Mouse (Mus musculus) frontal cortex, postnatal 36 days (tissue): Measurements from ENCODE around the gene Eif4enif1.

Experiments
- DNase-seq, 2 experiments: peaks; one replicate each; pipeline ENCODE4 v3.0.0; 2022; ENCODE audit warnings: low spot score in 2 of 2

Gene Eif4enif1

GRCm38 (mm10) chr11:3267133-3267532 lies 64.9 kb downstream of the Eif4enif1 start:
- no peak for DNase-seq

- DNase-seq, result no peak
Observed at GRCm38 (mm10) chr11:3269241-3269640, 67.0 kb downstream of the Eif4enif1 start.

- no peak for DNase-seq
Observed at GRCm38 (mm10) chr11:3278351-3278750, 76.2 kb downstream of the Eif4enif1 start.

GRCm38 (mm10) chr11:3279729-3280128 lies 77.5 kb downstream of the Eif4enif1 start:
- DNase-seq, result no peak

GRCm38 (mm10) chr11:3282887-3283286 lies 80.7 kb downstream of the Eif4enif1 start:
- no peak for DNase-seq

- DNase-seq, result no peak
Observed at GRCm38 (mm10) chr11:3283645-3284044, 81.5 kb downstream of the Eif4enif1 start.

GRCm38 (mm10) chr11:3285940-3286339 lies 83.7 kb downstream of the Eif4enif1 start:
- no peak for DNase-seq

GRCm38 (mm10) chr11:3287131-3287530 lies 84.9 kb downstream of the Eif4enif1 start:
- no peak for DNase-seq

- DNase-seq, result no peak
Observed at GRCm38 (mm10) chr11:3287921-3288320, 85.7 kb downstream of the Eif4enif1 start.

- peak; percentile 40 to 44 for DNase-seq
Observed at GRCm38 (mm10) chr11:3288521-3289301, 86.5 kb downstream of the Eif4enif1 start, which contains the start of gene Patz1. TSS of gene Patz1 (plus strand) at chr11:3288874.

GRCm38 (mm10) chr11:3289302-3289802 lies 87.2 kb downstream of the Eif4enif1 start:
- DNase-seq, result peak in 1 of 2 experiments; percentile 61

- DNase-seq, result peak; percentile 83 to 87
Observed at GRCm38 (mm10) chr11:3289803-3290639, 87.8 kb downstream of the Eif4enif1 start.

- DNase-seq, result peak; percentile 58 to 74
Observed at GRCm38 (mm10) chr11:3290640-3291310, 88.6 kb downstream of the Eif4enif1 start.

- peak in 1 of 2 experiments; percentile 28 for DNase-seq
Observed at GRCm38 (mm10) chr11:3291311-3292061, 89.3 kb downstream of the Eif4enif1 start.

GRCm38 (mm10) chr11:3292062-3292421 lies 89.8 kb downstream of the Eif4enif1 start:
- peak in 1 of 2 experiments; percentile 38 for DNase-seq

GRCm38 (mm10) chr11:3292711-3293249 lies 90.6 kb downstream of the Eif4enif1 start:
- no peak for DNase-seq

GRCm38 (mm10) chr11:3293361-3293760 lies 91.2 kb downstream of the Eif4enif1 start:
- no peak for DNase-seq
